Mouse (Mus musculus): ENCODE measurements around the gene Neurog2. TPM values are rescaled to one million over a fixed set of nuclear protein-coding genes. Genes with fewer than 3 reads are reported as not detected.

Neurog2 gene
- polyA plus RNA-seq, 1 experiment, result 0.12 TPM

DNA sequence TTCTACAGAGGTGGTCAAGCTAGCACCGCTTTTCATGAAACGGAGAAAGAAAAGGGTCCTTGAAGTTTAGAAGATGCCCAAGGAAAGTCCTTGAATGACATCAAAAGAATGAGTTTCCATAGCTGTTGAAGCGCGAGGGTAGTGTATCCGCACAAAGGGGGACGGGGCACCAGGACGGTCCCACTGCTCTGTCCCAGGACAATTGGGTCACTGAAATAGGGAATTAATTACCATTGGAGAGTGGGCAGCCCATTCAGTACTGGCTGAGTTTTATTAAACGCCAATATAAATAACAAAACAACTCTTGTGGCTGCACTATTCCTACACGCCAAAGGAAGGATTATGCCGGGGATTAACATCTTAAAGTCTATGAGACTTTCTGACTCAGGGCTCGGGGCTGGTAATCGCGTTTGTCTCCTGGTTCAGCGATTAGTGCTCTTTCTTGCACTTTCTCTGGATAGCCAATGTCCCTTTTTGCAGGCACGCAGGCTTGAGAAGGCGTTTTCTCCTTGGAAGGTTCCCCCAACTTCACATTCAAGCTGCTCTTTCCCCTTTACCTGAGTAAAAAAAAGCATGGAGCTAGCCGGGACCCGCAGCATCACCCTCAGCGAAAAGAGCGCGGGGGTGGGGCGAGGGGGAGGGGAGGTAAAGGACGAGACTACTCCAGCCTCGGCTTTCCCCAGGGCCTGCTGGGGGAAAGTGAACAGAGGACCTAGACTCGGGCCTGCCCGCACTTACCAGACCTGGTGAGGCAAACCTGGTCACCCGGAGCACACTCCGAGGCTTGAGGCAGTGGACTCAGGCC lies 5.6 kb upstream of the Neurog2 start:
- Histone ChIP-seq H3K27me3 (ENCODE audit: control insufficient read depth, insufficient read depth, low read length) (peaks cover 15% of the 10 kb centered on the region), H3K4me3 (ENCODE audit: control insufficient read depth, low read depth, low read length) (no peak overlapping the region), H3K4me1 (ENCODE audit: control insufficient read depth, insufficient read depth, low read length) (peaks cover 11% of the 10 kb centered on the region), H3K36me3 (ENCODE audit: control insufficient read depth, insufficient read depth, low read length) (no peaks in the 10 kb centered on the region), H3K27ac (ENCODE audit: control insufficient read depth, insufficient read depth, low read depth, low read length) (no peak overlapping the region)
- TF ChIP-seq POLR2A (IDR thresholded peaks at IDR 0.05; ENCODE audit: control insufficient read depth, low read depth, low read length) (no peak), CTCF (IDR thresholded peaks at IDR 0.05; ENCODE audit: control insufficient read depth, insufficient read depth, insufficient replicate concordance, low read depth, low read length) (no peak)

DNA sequence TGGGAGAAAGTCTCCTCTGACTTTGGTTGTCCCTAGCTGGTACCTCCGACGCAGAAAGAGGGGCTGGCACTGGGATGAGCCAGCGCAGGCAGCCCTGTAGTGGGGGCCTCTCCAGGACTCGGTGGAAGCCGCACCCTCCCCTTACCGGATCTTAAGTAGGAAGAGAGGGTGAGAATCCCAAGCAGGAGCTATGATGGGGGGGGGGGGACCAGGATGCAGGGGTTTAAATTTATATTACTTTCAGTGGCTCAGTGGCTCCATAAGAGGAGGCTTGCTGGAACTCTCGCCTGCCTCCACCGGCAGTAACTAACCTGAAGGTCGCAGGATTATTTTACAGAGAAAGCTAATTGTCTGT lies 5.0 kb upstream of the Neurog2 start:
- no peak overlapping the region for H3K4me3 ChIP-seq (ENCODE audit: control insufficient read depth, low read depth, low read length)
- H3K36me3 ChIP-seq (ENCODE audit: control insufficient read depth, insufficient read depth, low read length), result no peaks in the 10 kb centered on the region
- H3K4me1 ChIP-seq (ENCODE audit: control insufficient read depth, insufficient read depth, low read length), result peaks cover 11% of the 10 kb centered on the region
- TF ChIP-seq POLR2A (IDR thresholded peaks at IDR 0.05; ENCODE audit: control insufficient read depth, low read depth, low read length) (no peak), CTCF (IDR thresholded peaks at IDR 0.05; ENCODE audit: control insufficient read depth, insufficient read depth, insufficient replicate concordance, low read depth, low read length) (no peak)
- no peak overlapping the region for H3K27ac ChIP-seq (ENCODE audit: control insufficient read depth, insufficient read depth, low read depth, low read length)
- H3K27me3 ChIP-seq (ENCODE audit: control insufficient read depth, insufficient read depth, low read length), result peaks cover 15% of the 10 kb centered on the region

DNA sequence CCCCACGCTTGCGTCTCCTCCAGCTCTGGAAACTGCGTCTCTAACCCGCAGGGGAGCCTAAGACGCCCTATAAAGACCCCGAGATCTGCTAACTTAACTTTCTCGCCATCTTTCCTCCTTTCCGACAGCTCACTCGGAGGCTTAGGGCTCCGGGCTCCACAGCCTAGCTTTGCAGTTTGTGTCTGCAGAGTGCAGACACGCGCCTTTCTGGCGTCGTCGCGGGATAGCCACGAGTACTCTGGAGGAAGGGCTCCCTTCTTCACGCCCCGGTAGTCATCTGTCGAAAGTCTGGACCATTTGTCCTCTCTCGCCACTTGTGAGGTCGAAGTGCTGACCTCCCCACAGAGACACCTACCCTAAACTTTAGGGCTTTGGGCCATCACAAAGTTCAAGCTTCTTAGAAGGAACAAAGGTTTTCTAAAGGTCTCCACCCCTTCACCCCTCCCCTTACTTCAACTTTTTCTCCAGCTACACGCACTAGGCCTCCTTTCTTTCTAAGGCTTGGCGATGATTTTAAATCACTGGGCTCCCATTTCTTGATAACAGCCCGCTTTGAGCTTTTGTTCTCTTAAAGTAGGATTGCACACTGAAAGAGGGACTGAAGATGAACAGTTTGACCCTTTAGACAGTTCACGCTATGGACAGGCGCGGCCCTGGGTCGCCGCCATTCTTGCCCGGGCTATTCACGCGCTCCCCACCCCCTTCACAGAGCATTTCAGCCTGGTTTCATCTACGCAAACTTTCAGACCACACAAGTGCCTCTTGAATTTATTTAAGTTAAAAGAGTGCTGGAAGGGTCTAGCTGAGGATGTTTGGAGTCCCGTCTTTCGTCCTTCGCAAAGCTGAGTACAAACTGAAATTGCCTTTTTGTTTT lies 4.4 kb upstream of the Neurog2 start:
- no peak overlapping the region for H3K4me3 ChIP-seq (ENCODE audit: control insufficient read depth, low read depth, low read length)

DNA sequence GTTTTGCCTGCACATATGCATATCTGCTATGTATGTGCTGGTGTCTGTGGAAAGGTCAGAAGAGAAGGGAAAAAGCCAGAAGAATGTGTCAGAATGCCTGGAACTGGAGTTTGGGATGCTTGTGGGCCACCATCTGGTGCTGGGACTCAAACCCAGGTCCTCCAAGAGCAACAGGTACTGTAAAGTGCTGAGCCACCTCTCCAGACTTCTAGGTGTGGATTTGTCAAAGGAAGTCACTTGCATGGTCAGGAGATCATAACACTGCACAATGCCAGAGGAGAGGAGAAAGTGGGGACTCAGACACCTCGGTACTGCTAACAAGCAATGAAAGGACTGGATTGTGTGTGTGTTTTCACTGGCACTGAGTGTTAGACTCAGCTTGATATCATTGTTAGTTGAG lies 2.7 kb upstream of the Neurog2 start:
- Histone ChIP-seq H3K27ac (ENCODE audit: control insufficient read depth, insufficient read depth, low read depth, low read length) (no peak overlapping the region), H3K4me1 (ENCODE audit: control insufficient read depth, insufficient read depth, low read length) (peaks cover 23% of the 10 kb centered on the region), H3K36me3 (ENCODE audit: control insufficient read depth, insufficient read depth, low read length) (no peaks in the 10 kb centered on the region), H3K27me3 (ENCODE audit: control insufficient read depth, insufficient read depth, low read length) (peaks cover 15% of the 10 kb centered on the region), H3K4me3 (ENCODE audit: control insufficient read depth, low read depth, low read length) (no peak overlapping the region)
- TF ChIP-seq POLR2A (IDR thresholded peaks at IDR 0.05; ENCODE audit: control insufficient read depth, low read depth, low read length) (no peak), CTCF (IDR thresholded peaks at IDR 0.05; ENCODE audit: control insufficient read depth, insufficient read depth, insufficient replicate concordance, low read depth, low read length) (no peak)

More for the DNA sequence above, 4.4 kb upstream of the Neurog2 start:
- Histone ChIP-seq H3K27me3 (ENCODE audit: control insufficient read depth, insufficient read depth, low read length) (peaks cover 15% of the 10 kb centered on the region), H3K4me1 (ENCODE audit: control insufficient read depth, insufficient read depth, low read length) (peaks cover 16% of the 10 kb centered on the region), H3K36me3 (ENCODE audit: control insufficient read depth, insufficient read depth, low read length) (no peaks in the 10 kb centered on the region), H3K27ac (ENCODE audit: control insufficient read depth, insufficient read depth, low read depth, low read length) (no peak overlapping the region)
- TF ChIP-seq CTCF (IDR thresholded peaks at IDR 0.05; ENCODE audit: control insufficient read depth, insufficient read depth, insufficient replicate concordance, low read depth, low read length) (no peak), POLR2A (IDR thresholded peaks at IDR 0.05; ENCODE audit: control insufficient read depth, low read depth, low read length) (no peak)

DNA sequence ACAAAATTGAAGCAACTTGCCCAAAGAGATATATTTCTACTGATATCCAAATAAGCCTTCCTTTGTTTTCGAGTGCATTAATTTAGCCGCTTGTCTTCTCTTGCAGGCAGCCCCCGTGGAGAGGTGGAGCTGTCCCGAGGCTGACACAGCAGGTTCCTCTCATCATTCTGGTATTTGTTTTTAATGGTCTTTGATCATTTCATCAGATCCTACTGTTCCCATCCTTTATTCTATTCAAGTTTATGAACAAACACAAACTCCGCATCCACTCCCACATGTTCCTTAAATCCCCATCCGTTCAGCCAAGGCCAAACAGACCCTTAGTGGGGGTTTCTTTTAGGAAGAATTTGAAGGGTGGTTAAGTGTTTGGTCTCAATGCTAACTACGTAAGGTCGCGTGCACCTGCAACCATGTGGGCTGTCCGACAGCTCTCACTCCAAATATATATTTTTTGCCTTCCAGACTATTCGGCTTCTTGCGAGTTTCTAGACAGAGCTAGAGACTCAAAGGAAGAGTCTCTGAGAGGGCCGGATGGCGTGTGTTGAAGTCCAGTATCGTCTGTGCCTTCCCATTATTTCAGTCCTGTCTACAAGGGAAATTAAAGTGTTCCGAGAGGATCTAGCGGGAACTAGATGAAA lies 2.1 kb upstream of the Neurog2 start:
- Histone ChIP-seq H3K4me3 (ENCODE audit: control insufficient read depth, low read depth, low read length) (no peak overlapping the region), H3K27ac (ENCODE audit: control insufficient read depth, insufficient read depth, low read depth, low read length) (no peak overlapping the region), H3K36me3 (ENCODE audit: control insufficient read depth, insufficient read depth, low read length) (no peaks in the 10 kb centered on the region), H3K4me1 (ENCODE audit: control insufficient read depth, insufficient read depth, low read length) (peaks cover 22% of the 10 kb centered on the region), H3K27me3 (ENCODE audit: control insufficient read depth, insufficient read depth, low read length) (peaks cover 15% of the 10 kb centered on the region)
- no peak for TF ChIP-seq CTCF (IDR thresholded peaks at IDR 0.05; ENCODE audit: control insufficient read depth, insufficient read depth, insufficient replicate concordance, low read depth, low read length)
- TF ChIP-seq POLR2A (IDR thresholded peaks at IDR 0.05; ENCODE audit: control insufficient read depth, low read depth, low read length), result no peak

DNA sequence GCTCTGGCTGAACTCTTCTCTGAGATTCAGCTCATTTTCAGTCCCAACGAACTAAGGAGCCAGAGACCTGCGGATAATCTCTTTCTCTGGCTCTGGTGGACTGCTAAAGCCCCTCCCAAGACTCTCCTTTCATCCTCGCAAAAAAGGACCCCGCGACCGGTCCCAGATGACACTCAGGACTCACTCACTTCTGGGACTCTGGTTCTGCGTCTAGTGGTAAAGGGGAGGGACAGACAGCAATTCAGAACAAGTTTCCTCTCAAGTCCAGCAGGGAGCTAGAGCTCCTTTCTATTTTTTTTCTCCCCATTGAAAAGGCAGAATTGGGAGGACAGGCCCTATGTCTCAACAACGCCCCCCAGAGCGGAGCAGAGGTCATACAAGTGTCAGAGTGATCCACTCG lies 1.4 kb upstream of the Neurog2 start:
- no peak overlapping the region for H3K4me3 ChIP-seq (ENCODE audit: control insufficient read depth, low read depth, low read length)
- H3K4me1 ChIP-seq (ENCODE audit: control insufficient read depth, insufficient read depth, low read length), result peaks cover 18% of the 10 kb centered on the region
- no peak for TF ChIP-seq POLR2A (IDR thresholded peaks at IDR 0.05; ENCODE audit: control insufficient read depth, low read depth, low read length)
- no peak for TF ChIP-seq CTCF (IDR thresholded peaks at IDR 0.05; ENCODE audit: control insufficient read depth, insufficient read depth, insufficient replicate concordance, low read depth, low read length)
- H3K27ac ChIP-seq (ENCODE audit: control insufficient read depth, insufficient read depth, low read depth, low read length), result no peak overlapping the region
- H3K36me3 ChIP-seq (ENCODE audit: control insufficient read depth, insufficient read depth, low read length), result no peaks in the 10 kb centered on the region
- peaks cover 13% of the 10 kb centered on the region for H3K27me3 ChIP-seq (ENCODE audit: control insufficient read depth, insufficient read depth, low read length)

DNA sequence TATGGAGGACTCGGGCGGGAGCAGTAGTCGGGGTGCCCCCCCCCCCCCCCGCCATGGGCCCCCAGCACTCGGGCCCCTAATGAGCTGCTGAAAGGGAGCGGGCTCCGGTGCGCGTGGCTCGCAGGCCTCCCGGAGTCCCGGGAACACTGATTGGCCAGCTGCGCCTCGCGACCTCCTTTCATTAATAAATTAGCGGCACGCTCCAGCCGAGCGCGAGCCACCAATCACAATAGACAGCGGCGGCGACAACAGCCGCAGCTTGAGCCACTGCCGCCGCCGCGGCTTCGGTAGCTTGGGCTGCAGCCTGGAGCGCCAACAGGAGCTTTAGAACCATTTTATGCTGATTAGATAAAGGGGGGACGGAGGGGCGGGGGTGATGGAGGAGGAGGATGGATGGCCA lies 404 bp upstream of the Neurog2 start:
- H3K4me3 ChIP-seq (ENCODE audit: control insufficient read depth, low read depth, low read length), result no peak overlapping the region; the same call in 1 of the 2 replicates
- peaks cover 10% of the 10 kb centered on the region for H3K27me3 ChIP-seq (ENCODE audit: control insufficient read depth, insufficient read depth, low read length)
- TF ChIP-seq POLR2A (IDR thresholded peaks at IDR 0.05; ENCODE audit: control insufficient read depth, low read depth, low read length), result no peak
- H3K4me1 ChIP-seq (ENCODE audit: control insufficient read depth, insufficient read depth, low read length), result peaks cover 18% of the 10 kb centered on the region
- no peak overlapping the region for H3K27ac ChIP-seq (ENCODE audit: control insufficient read depth, insufficient read depth, low read depth, low read length)
- H3K36me3 ChIP-seq (ENCODE audit: control insufficient read depth, insufficient read depth, low read length), result no peaks in the 10 kb centered on the region

Data from testis, adult 2 months (tissue).